Mouse (Mus musculus): Measurements from ENCODE around the gene Zbtb46. TPM values are rescaled to one million over a fixed set of nuclear protein-coding genes. Genes with fewer than 3 reads are reported as not detected.

Gene Zbtb46
- 1 to 10 TPM in 1 of 2 experiments, under 1 TPM in 1; 0.95 to 1.6 TPM for total RNA-seq (2023)

DNA sequence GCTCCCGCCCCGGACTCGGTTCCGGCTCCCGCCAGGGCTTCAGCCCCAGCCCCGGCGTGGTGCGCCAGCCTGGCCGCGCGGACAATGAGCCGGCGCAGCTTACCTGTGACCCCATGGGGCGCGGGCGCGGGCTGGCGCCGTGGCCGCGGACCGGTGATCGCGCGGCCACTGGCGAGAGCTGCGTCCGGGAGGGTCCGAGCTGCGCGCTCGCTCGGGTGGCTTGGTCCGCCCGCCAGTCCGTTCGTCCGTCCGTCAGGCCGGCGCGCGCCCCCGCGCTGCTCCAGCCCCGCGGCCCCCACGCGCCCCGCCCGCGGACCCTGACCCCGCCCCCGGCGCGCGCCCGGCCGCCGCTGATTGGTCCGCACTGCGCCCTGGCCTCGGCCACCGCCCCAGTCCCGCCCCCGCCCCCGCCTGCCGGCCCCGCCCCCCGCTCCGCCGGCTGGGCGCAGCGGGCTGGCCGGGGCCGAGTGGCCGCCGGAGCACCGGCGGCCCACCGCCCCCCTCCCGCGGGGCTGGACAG, at the start of gene Zbtb46:
Gene Zbtb46 (minus strand): TSS at position 274 of the 520 bp plus-strand sequence.

GRCm38 (mm10) chr2:181496831-181497547, 37.8 kb upstream of the Zbtb46 start, which contains the start of gene Tpd52l2:
TSS of gene Tpd52l2 (plus strand) at chr2:181497142.

DNA sequence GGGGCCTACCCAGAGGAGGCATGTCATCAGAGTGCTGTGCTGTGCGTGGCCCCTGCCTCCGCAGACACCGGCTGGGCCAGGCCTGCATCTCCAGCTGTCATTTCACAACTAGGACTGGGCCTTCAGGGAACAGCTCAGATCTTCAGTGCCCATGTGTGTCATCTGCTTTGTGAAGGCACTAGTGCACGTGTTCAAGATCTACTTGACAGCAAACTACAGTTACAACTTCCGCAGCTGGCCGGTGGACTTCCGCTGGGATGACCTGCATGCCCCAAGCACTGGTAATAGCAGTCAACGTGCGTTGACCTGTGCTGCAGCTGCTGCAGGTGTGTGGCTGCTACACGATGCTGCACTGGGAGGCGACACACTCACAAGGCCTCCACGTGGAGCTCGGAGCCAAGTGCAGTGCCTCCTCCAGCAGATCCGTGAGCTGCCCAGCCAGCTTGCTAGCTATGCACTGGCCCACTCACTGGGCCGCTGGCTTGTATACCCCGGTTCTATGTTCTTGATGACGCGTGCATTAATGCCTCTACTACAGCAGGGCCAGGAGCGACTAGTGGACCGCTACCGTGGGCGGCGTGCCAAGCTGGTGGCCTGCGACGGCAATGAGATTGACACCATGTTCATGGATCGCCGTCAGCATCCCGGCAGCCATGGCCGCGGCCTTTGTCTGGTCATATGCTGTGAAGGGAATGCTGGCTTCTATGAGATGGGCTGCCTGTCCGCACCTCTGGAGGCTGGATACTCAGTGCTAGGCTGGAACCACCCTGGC, 34.1 kb upstream of the Zbtb46 start, which contains the start of gene Abhd16b:
Gene Abhd16b (plus strand): TSS at position 51 of the 772 bp plus-strand sequence.

GRCm38 (mm10) chr2:181379778-181380177, 79.4 kb downstream of the Zbtb46 start, which contains the start of gene Lime1:
TSS of gene Lime1 (plus strand) at chr2:181380078.

DNA sequence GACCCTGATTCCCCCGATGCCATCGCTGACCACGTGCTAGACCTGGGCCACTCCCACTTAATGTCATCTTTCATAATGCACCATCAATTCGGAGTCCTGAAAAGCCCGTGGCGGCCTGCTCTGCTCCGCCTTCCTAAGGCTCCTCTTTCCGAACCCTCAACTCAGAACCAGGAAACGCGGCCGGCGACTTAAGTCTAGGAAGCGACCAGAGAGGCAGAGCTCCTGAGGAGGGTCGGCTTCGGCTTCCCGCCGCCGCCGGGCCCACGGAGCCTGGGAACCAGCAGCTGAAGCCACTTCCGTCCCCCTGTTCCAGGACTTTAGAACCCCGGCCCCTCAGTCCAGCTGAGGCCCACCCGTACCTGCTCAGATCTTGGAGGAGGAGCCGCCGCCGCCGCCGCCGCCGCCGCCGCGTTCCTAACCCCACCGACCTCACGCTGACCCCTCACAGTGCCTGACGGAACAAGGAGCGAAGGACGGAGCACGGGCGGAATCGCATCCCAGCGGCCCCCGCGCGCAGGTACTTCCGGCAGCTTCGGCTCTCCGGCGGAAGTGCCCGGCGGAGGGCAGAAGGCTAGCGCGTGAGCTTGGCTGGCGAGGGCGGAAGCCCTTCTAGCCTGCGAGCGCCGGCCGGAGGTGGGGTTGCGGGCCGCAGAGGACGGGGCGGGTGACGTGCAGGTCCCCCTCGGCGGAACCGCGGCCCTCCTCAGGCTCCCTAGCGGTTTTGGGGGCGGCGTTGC, 94.2 kb downstream of the Zbtb46 start, which contains the start of the genes Zgpat and Arfrp1:
Gene Zgpat (plus strand): TSS at position 69 of the 737 bp plus-strand sequence.
Gene Arfrp1 (minus strand): TSS at position 545 of the 737 bp plus-strand sequence.

Other genes starting within 250 kb of the Zbtb46 start
- under 1 TPM in 1 of 2 experiments, not detected in 1; 0.13 TPM for gene Srms, start 246.2 kb downstream of the Zbtb46 start, total RNA-seq (2023)
- not detected for gene Fndc11, start 239.4 kb downstream of the Zbtb46 start, total RNA-seq (2023)
- gene Helz2, start 217.4 kb downstream of the Zbtb46 start, total RNA-seq (2023) = 10 to 100 TPM; 48.9 to 62.2 TPM
- 10 to 100 TPM; 30.5 to 31.6 TPM for gene Gmeb2, start 171.4 kb downstream of the Zbtb46 start, total RNA-seq (2023)
- gene Stmn3, start 144.9 kb downstream of the Zbtb46 start, total RNA-seq (2023) = not detected
- 10 to 100 TPM; 38.8 to 42.1 TPM for gene Rtel1, start 139.7 kb downstream of the Zbtb46 start, total RNA-seq (2023)
- 10 to 100 TPM; 23.4 to 24.6 TPM for gene Zgpat, start 94.5 kb downstream of the Zbtb46 start, total RNA-seq (2023)
- gene Arfrp1, start 94.0 kb downstream of the Zbtb46 start, total RNA-seq (2023) = 10 to 100 TPM; 33.2 to 37.4 TPM
- gene Lime1, start 79.3 kb downstream of the Zbtb46 start, total RNA-seq (2023) = 10 to 100 TPM; 24.6 to 31.5 TPM
- not detected for gene Abhd16b, start 33.8 kb upstream of the Zbtb46 start, total RNA-seq (2023)
- 10 to 100 TPM; 58.9 to 61.2 TPM for gene Tpd52l2, start 37.7 kb upstream of the Zbtb46 start, total RNA-seq (2023)
- 100 to 1,000 TPM; 114 to 122 TPM for gene Dnajc5, start 61.1 kb upstream of the Zbtb46 start, total RNA-seq (2023)
- gene Uckl1, start 125.5 kb upstream of the Zbtb46 start, total RNA-seq (2023) = 100 to 1,000 TPM; 106 to 137 TPM
- gene Prpf6, start 132.4 kb upstream of the Zbtb46 start, total RNA-seq (2023) = 10 to 100 TPM; 35.5 to 39.2 TPM
- gene Zfp512b, start 133.4 kb upstream of the Zbtb46 start, total RNA-seq (2023) = 10 to 100 TPM; 12.1 to 16.1 TPM
- 10 to 100 TPM in 1 of 2 experiments, 1 to 10 TPM in 1; 9.6 to 10.1 TPM for gene Samd10, start 139.8 kb upstream of the Zbtb46 start, total RNA-seq (2023)
- under 1 TPM in 1 of 2 experiments, not detected in 1; 0.53 TPM for gene Gm29797, start 197.6 kb upstream of the Zbtb46 start, total RNA-seq (2023)
- gene Sox18, start 212.2 kb upstream of the Zbtb46 start, total RNA-seq (2023) = under 1 TPM; 0.22 to 0.62 TPM
- gene Tcea2, start 220.9 kb upstream of the Zbtb46 start, total RNA-seq (2023) = 10 to 100 TPM; 10.6 to 17.1 TPM
- 100 to 1,000 TPM; 308 to 314 TPM for gene Rgs19, start 234.6 kb upstream of the Zbtb46 start, total RNA-seq (2023)
- gene Lkaaear1, start 239.0 kb upstream of the Zbtb46 start, total RNA-seq (2023) = not detected

Data from neutrophil, adult 59 days (primary cell).